Mouse (Mus musculus): Measurements from ENCODE around the gene Gsdma2.

DNA sequence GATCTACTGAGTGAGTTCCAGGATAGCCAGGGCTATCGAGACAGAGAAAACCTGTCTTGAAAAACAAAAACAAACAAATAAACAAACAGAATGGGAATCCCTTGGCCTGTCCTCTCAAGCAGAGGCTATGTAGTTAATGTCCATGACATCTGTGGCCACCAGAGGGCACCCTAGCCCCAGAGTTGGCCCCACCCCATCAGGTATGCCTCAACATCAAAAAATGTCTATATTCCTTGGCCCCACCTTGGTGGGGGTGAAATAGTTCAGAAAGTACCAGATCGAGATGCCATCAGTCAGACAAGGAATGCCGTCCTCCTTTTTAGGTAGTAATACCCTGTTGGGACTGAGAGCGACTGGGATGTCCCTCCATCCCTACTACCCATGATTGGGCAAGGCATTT is 53.4 kb downstream of the Gsdma2 start:
- TF ChIP-seq POLR2A (IDR thresholded peaks at IDR 0.05; ENCODE audit: extremely low read depth, insufficient read depth, low read length) (no peak), CTCF (IDR thresholded peaks at IDR 0.05; ENCODE audit: low read depth, low read length) (peak; percentile 91)

Measured in liver, adult 2 months (tissue).